8 mouse cellular contexts compared by ENCODE assay signal in the genomic region with DNA sequence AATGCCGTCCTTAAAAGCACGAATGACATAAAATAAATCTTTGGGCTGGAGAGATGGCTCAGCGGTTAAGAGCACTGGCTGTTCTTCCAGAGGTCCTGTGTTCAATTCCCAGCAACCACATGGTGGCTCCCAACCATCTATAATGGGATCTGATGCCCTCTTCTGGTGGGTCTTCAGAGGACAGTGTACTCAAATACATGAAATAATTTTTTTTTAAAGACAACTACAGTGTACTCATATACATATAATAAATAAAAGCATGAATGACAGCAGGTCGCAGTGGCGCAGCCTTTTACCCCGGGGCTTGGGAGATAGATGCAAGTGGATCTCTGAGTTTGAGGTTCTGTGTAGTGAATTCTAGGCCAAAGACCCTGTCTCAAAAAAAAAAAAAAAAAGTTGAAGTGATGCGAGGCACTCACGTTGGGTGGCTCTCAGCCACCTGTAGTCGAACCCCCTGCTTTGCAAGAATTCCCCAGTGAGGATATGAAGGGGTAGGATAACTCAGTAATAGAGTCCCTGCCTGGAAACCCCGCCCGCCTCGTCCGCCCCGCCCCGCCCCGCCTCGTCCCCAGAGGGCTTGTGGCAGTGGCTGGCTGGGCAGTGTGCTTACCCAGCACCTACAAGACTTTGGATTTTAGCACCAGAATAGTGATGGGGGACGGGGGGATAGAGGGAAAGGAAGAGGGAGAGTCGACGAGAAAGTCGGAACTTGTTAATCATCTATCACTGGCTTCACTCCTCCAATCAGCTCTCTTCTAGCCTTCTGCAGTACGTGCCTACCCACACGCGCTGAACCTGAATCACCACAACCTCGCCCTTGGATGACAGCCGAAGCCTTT. TPM values are rescaled to one million over a fixed set of nuclear protein-coding genes. Genes with fewer than 3 reads are reported as not detected.
DNase-seq lines count a peak whose midpoint lies in the region; ATAC-seq lines count a peak whose summit lies in the region.

No protein-coding gene starts in this region.

- WGBS in forebrain, embryonic 12.5 days, result 26% methylated on average over 26 of the region's 26 CpGs
- 20% methylated on average over 26 of the region's 26 CpGs for WGBS in lung, embryonic 16.5 days

- H3K9ac ChIP-seq in forebrain, embryonic 12.5 days, result no peak overlapping the region; the same call in 1 of the 2 replicates
- H3K9ac ChIP-seq in lung, embryonic 16.5 days (ENCODE audit: low read length), result peak overlapping the region; percentile 51; the same call in 1 of the 2 replicates

- peak overlapping the region; percentile 41 for H3K4me2 ChIP-seq in forebrain, embryonic 12.5 days
- H3K4me2 ChIP-seq in lung, embryonic 16.5 days (ENCODE audit: low read depth, low read length), result peak overlapping the region; percentile 60

- peak; percentile 31 for DNase-seq in gastrocnemius, adult 18-20 months (ENCODE audit: low spot score)
- DNase-seq in gastrocnemius, postnatal 25 days, result no peak
- DNase-seq in kidney, adult 11 months, result peak; percentile 44
- no peak for DNase-seq in left cerebral cortex, postnatal 25 days (ENCODE audit: low spot score in 2 of 2)
- no peak for DNase-seq in gastrocnemius, postnatal 36 days

- H3K27ac ChIP-seq in forebrain, embryonic 12.5 days, result no peak overlapping the region
- H3K27ac ChIP-seq in lung, embryonic 16.5 days (ENCODE audit: low read length), result no peak overlapping the region

- H3K9me3 ChIP-seq in forebrain, embryonic 12.5 days, result peaks cover 4% of the 10 kb centered on the region; the same call in 1 of the 2 replicates
- no peaks in the 10 kb centered on the region for H3K9me3 ChIP-seq in lung, embryonic 16.5 days (ENCODE audit: control insufficient read depth, low read length)

- 0 out of 2 replicates have a peak overlapping the region, but pooled peaks have one; percentile 15 for H3K4me3 ChIP-seq in forebrain, embryonic 12.5 days (replicated peaks)
- H3K4me3 ChIP-seq in lung, embryonic 16.5 days (ENCODE audit: low read length), result peak overlapping the region; percentile 42

- peaks cover 6% of the 10 kb centered on the region for H3K36me3 ChIP-seq in forebrain, embryonic 12.5 days (replicated peaks)
- H3K36me3 ChIP-seq in lung, embryonic 16.5 days (ENCODE audit: control insufficient read depth, insufficient read depth, low read length), result no peaks in the 10 kb centered on the region; the same call in 1 of the 2 replicates

- H3K4me1 ChIP-seq in forebrain, embryonic 12.5 days, result peaks cover 27% of the 10 kb centered on the region
- peaks cover 9% of the 10 kb centered on the region; the same call in 1 of the 2 replicates for H3K4me1 ChIP-seq in lung, embryonic 16.5 days (replicated peaks; ENCODE audit: control insufficient read depth, insufficient read depth, low read length)

- intact Hi-C loops in left cerebral cortex, postnatal 25 days (cut with DNase I), result loop anchor here (5.0 kb wide), 1 partner anchor 72 kb away; no protein-coding TSS in a partner anchor
- intact Hi-C loops in gastrocnemius, postnatal 36 days (cut with DNase I), result no loop called here

- peak; percentile 28 for ATAC-seq in activated CD4-positive, CD25-positive, alpha-beta regulatory T cell, adult 4 months
- no peak for ATAC-seq in forebrain, embryonic 12.5 days (ENCODE audit: low FRiP score)
- ATAC-seq in lung, embryonic 16.5 days (ENCODE audit: low read depth), result peak; percentile 27

- H3K27me3 ChIP-seq in forebrain, embryonic 12.5 days, result peaks cover 15% of the 10 kb centered on the region; the same call in 1 of the 2 replicates
- no peaks in the 10 kb centered on the region for H3K27me3 ChIP-seq in lung, embryonic 16.5 days (ENCODE audit: control insufficient read depth, insufficient read depth, low read depth, low read length)

RNA-seq across cellular contexts. Expression of gene Keap1, which starts 14.4 kb away (rescaled TPM):
- 10 to 100 TPM; 50.8 to 51.5 TPM for total RNA-seq in gastrocnemius, adult 18-20 months (2021)
- total RNA-seq in gastrocnemius, postnatal 25 days (2021), result 10 to 100 TPM; 55.0 to 56.3 TPM
- polyA plus RNA-seq in activated CD4-positive, CD25-positive, alpha-beta regulatory T cell, adult 4 months (2017; shearing (Covaris generic)), result 10 to 100 TPM; 16.9 to 30.0 TPM
- polyA plus RNA-seq in forebrain, embryonic 12.5 days (2016; fragmentation: Nextera tagmentation; extraction: Ambion mirVana), result 47.5 and 49.6 TPM in 2 replicates
- polyA plus RNA-seq in lung, embryonic 16.5 days (2015; fragmentation: Nextera tagmentation; extraction: Ambion mirVana), result 60.4 and 61.3 TPM in 2 replicates
- 10 to 100 TPM; 49.2 to 51.0 TPM for total RNA-seq in left cerebral cortex, postnatal 25 days (2021)
- total RNA-seq in gastrocnemius, postnatal 36 days (2021), result 10 to 100 TPM; 56.5 to 58.3 TPM

RNA-seq across cellular contexts. Expression of gene S1pr5, which starts 23.4 kb away (rescaled TPM):
- total RNA-seq in gastrocnemius, adult 18-20 months (2021), result under 1 TPM; 0.09 to 0.12 TPM
- total RNA-seq in gastrocnemius, postnatal 25 days (2021), result under 1 TPM; 0.13 to 0.16 TPM
- under 1 TPM in 1 of 2 experiments, not detected in 1; 0.34 TPM for polyA plus RNA-seq in activated CD4-positive, CD25-positive, alpha-beta regulatory T cell, adult 4 months (2017; shearing (Covaris generic))
- polyA plus RNA-seq in forebrain, embryonic 12.5 days (2016; fragmentation: Nextera tagmentation; extraction: Ambion mirVana), result 0.33 and 0.38 TPM in 2 replicates
- polyA plus RNA-seq in lung, embryonic 16.5 days (2015; fragmentation: Nextera tagmentation; extraction: Ambion mirVana), result 0.11 and 0.21 TPM in 2 replicates
- 1 to 10 TPM; 7.8 to 8.3 TPM for total RNA-seq in left cerebral cortex, postnatal 25 days (2021)
- under 1 TPM in 1 of 2 experiments, not detected in 1; 0.12 TPM for total RNA-seq in gastrocnemius, postnatal 36 days (2021)

RNA-seq across cellular contexts. Expression of gene Atg4d, which starts 40.3 kb away (rescaled TPM):
- total RNA-seq in gastrocnemius, adult 18-20 months (2021), result 10 to 100 TPM; 64.7 to 67.6 TPM
- total RNA-seq in gastrocnemius, postnatal 25 days (2021), result 10 to 100 TPM; 60.5 to 63.9 TPM
- polyA plus RNA-seq in activated CD4-positive, CD25-positive, alpha-beta regulatory T cell, adult 4 months (2017; shearing (Covaris generic)), result 10 to 100 TPM; 24.3 to 26.8 TPM
- polyA plus RNA-seq in forebrain, embryonic 12.5 days (2016; fragmentation: Nextera tagmentation; extraction: Ambion mirVana), result 47.4 and 50.7 TPM in 2 replicates
- 39.9 and 42.3 TPM in 2 replicates for polyA plus RNA-seq in lung, embryonic 16.5 days (2015; fragmentation: Nextera tagmentation; extraction: Ambion mirVana)
- 10 to 100 TPM; 40.7 to 49.2 TPM for total RNA-seq in left cerebral cortex, postnatal 25 days (2021)
- 10 to 100 TPM; 62.0 to 65.7 TPM for total RNA-seq in gastrocnemius, postnatal 36 days (2021)

RNA-seq across cellular contexts. Expression of gene Pde4a, which starts 59.3 kb away (rescaled TPM):
- 10 to 100 TPM; 45.0 to 52.4 TPM for total RNA-seq in gastrocnemius, adult 18-20 months (2021)
- 10 to 100 TPM; 44.6 to 46.7 TPM for total RNA-seq in gastrocnemius, postnatal 25 days (2021)
- polyA plus RNA-seq in activated CD4-positive, CD25-positive, alpha-beta regulatory T cell, adult 4 months (2017; shearing (Covaris generic)), result 1 to 10 TPM in 1 of 2 experiments, under 1 TPM in 1; 0.44 to 1.1 TPM
- polyA plus RNA-seq in forebrain, embryonic 12.5 days (2016; fragmentation: Nextera tagmentation; extraction: Ambion mirVana), result 12.8 and 14.5 TPM in 2 replicates
- polyA plus RNA-seq in lung, embryonic 16.5 days (2015; fragmentation: Nextera tagmentation; extraction: Ambion mirVana), result 9.7 and 11.0 TPM in 2 replicates
- 10 to 100 TPM; 88.9 to 94.4 TPM for total RNA-seq in left cerebral cortex, postnatal 25 days (2021)
- 10 to 100 TPM; 42.2 to 53.9 TPM for total RNA-seq in gastrocnemius, postnatal 36 days (2021)

Comparison
In these comparisons a context has a peak if more than half of its experiments do, and no peak if none do; other contexts are left out.
1. DNase-seq: peak in gastrocnemius, adult 18-20 months (single experiment) and kidney, adult 11 months (single experiment); none in gastrocnemius, postnatal 25 days (single experiment), left cerebral cortex, postnatal 25 days (0 of 2) and gastrocnemius, postnatal 36 days (0 of 2).
2. RNA of gene S1pr5, which starts 23.4 kb away (total RNA-seq): 7.8 to 8.3 TPM in left cerebral cortex, postnatal 25 days; 0.13 to 0.16 TPM in gastrocnemius, postnatal 25 days, 0.12 TPM in gastrocnemius, postnatal 36 days and 0.09 to 0.12 TPM in gastrocnemius, adult 18-20 months; every median in the first group is over 4 times any median in the second.